Mouse (Mus musculus) gastrocnemius, postnatal 14 days (tissue): Measurements from ENCODE around the gene Mustn1. TPM values are rescaled to one million over a fixed set of nuclear protein-coding genes. Genes with fewer than 3 reads are reported as not detected.

Experiments used
- DNase-seq: peaks from one replicate; pipeline ENCODE4 v3.0.0; 2021; ENCODE audit warnings: mixed read lengths
- intact Hi-C: fragments of 180-260 bp; cut with DNase I; formaldehyde crosslinking; loops from one replicate; pipeline ENCODE4 v1.15.1; 2025; ENCODE audit warnings: low total_unique reads
- total RNA-seq, 2 experiments: library from RNA; stranded (reverse); gene quantifications; 2 replicates each; pipeline ENCODE4 v1.2.3; 2021

The Mustn1 gene
- total RNA-seq, 2 experiments from 2014 or later: 74.0 to 90.1 TPM

GRCm38 (mm10) chr14:30923375-30924105, 44.5 kb downstream of the Mustn1 start, which contains the start of gene Itih3:
Itih3 (minus strand) TSS chr14:30923760.
- intact Hi-C loops: no loop called here
- no peak for DNase-seq

GRCm38 (mm10) chr14:30925492-30925891, 46.5 kb downstream of the Mustn1 start:
- intact Hi-C loops: no loop called here
- no peak for DNase-seq

GRCm38 (mm10) chr14:30930386-30930785, 51.4 kb downstream of the Mustn1 start:
- intact Hi-C loops: no loop called here
- no peak for DNase-seq

Other genes starting within 250 kb of the Mustn1 start
- gene Rft1, start 224.8 kb upstream of the Mustn1 start, total RNA-seq: 1 to 10 TPM; 5.5 to 6.7 TPM
- 1 to 10 TPM; 7.4 to 7.9 TPM for gene Sfmbt1, start 164.4 kb upstream of the Mustn1 start, total RNA-seq
- gene Tmem110, start 53.6 kb upstream of the Mustn1 start, total RNA-seq: 1 to 10 TPM; 7.5 to 8.5 TPM
- not detected for gene Itih4, start 7.3 kb downstream of the Mustn1 start, total RNA-seq
- under 1 TPM; 0.13 to 0.18 TPM for gene Itih3, start 44.6 kb downstream of the Mustn1 start, total RNA-seq
- gene Itih1, start 64.1 kb downstream of the Mustn1 start, total RNA-seq: not detected
- 1 to 10 TPM; 4.0 to 4.2 TPM for gene Nek4, start 72.2 kb downstream of the Mustn1 start, total RNA-seq
- 10 to 100 TPM; 14.1 to 15.0 TPM for gene Glt8d1, start 122.2 kb downstream of the Mustn1 start, total RNA-seq
- 100 to 1,000 TPM; 127 to 146 TPM for gene Spcs1, start 122.5 kb downstream of the Mustn1 start, total RNA-seq
- 10 to 100 TPM; 49.4 to 51.6 TPM for gene Pbrm1, start 139.9 kb downstream of the Mustn1 start, total RNA-seq
- 10 to 100 TPM; 27.3 to 39.3 TPM for gene Gnl3, start 140.0 kb downstream of the Mustn1 start, total RNA-seq
- 10 to 100 TPM; 32.2 to 43.1 TPM for gene Smim4, start 249.8 kb downstream of the Mustn1 start, total RNA-seq